Mouse (Mus musculus) monocyte, adult 2 months (primary cell): ENCODE results near the gene Lrrc1.

Experiments
- DNase-seq, 2 experiments: peaks; one replicate each; pipeline ENCODE4 v3.0.0; 2022; ENCODE audit warnings: low spot score in 2 of 2, low read depth in 1 of 2

Lrrc1 gene

GRCm38 (mm10) chr9:77469791-77470607 is 74.7 kb downstream of the Lrrc1 start:
- no peak for DNase-seq

DNA sequence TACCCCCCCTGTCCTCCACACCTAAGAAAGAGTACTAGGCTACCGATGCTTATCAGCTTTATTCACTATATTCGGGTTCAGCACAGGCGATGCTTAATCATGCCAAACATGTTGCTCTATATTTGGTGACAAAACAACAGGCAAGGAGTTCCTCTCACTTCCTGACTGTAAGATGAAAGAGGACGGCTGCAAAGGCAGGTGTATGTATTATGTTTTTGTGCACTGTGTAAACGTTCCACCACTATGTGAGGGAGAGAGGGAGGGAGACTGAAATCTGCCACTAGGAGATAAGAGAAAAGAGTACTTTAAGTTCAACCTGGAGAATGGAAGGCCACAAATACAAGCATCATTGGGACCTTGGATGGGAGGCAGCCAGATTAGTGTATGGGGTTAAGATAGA is 77.7 kb downstream of the Lrrc1 start:
- no peak for DNase-seq

DNA sequence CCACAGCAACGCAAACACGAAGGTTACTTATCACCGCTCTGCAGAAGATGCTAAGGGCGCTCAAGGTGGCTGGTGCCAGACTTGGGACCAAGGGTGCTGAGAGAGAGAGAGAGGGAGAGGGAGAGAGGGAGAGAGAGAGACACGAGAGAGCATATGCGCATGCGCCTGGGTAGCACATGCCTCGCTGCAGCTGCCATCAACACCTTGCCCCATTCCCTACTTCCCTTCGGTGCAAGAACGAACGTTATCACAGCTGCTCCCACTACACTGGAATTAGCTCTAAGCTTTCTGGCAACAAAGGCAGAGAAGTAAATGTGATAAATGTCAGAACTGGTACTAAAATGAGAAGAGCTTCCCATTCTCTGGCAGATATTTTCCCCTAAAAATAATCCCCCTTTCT is 79.3 kb downstream of the Lrrc1 start:
- no peak for DNase-seq

DNA sequence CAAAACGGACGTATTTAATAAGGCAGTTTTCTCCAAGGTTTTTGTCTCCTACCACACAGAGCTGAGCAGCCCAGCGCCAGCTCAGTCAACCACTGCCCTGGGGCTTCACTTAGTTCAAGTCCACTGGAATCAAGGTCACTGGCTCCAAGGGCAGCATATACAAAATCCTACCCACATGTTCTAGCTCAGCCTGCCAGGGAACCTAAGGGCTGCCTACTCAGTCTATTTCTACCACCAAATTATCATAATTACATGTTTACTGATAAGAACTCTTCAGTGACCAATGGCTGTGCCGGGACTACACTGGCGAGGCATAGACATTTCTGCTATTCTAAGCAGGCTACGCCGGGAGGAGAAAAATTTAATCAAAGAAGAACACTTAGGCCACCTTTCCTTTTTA is 80.8 kb downstream of the Lrrc1 start:
- no peak for DNase-seq

DNA sequence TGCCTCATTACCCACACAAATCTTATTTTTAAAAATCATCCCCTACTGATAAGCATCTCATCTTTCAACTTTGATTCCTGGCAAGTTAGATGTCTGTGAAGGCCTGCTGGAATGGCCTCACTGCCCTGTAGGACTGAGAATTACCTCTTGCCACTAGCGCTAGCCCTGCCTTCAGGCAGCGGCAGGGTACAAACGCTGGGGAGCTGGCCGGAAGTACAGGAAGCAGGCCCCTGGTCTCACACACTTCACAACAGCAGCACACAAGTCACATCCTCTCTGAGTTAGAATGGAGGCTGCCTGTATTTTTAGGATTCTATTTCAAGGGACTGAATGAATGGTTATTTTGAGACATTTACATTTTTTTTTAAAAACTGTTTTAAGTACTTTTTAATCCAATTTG is 81.5 kb downstream of the Lrrc1 start:
- no peak for DNase-seq

GRCm38 (mm10) chr9:77461371-77461915 is 83.2 kb downstream of the Lrrc1 start:
- no peak for DNase-seq

DNA sequence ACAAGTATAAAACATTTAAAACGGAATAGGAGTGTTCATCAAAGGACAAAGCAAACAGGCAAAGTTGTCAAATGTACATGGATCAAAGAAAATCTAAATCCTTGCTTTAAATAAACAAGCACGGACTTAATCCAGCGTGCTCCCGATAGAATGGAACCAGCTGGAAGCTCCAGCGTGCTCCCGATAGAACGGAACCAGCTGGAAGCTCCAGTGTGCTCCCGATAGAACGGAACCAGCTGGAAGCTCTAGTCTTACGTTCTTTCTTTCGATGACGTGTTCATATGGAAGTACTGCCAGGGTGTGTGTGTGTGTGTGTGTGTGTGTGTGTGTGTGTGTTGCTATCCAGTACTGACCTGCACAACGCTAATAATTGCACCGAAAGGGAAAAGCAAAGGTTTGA is 84.3 kb downstream of the Lrrc1 start:
- DNase-seq = no peak

GRCm38 (mm10) chr9:77459365-77459764 is 85.3 kb downstream of the Lrrc1 start:
- DNase-seq = no peak

GRCm38 (mm10) chr9:77456169-77456826 is 88.4 kb downstream of the Lrrc1 start:
- DNase-seq = no peak

GRCm38 (mm10) chr9:77455439-77456168 is 89.1 kb downstream of the Lrrc1 start:
- no peak for DNase-seq

DNA sequence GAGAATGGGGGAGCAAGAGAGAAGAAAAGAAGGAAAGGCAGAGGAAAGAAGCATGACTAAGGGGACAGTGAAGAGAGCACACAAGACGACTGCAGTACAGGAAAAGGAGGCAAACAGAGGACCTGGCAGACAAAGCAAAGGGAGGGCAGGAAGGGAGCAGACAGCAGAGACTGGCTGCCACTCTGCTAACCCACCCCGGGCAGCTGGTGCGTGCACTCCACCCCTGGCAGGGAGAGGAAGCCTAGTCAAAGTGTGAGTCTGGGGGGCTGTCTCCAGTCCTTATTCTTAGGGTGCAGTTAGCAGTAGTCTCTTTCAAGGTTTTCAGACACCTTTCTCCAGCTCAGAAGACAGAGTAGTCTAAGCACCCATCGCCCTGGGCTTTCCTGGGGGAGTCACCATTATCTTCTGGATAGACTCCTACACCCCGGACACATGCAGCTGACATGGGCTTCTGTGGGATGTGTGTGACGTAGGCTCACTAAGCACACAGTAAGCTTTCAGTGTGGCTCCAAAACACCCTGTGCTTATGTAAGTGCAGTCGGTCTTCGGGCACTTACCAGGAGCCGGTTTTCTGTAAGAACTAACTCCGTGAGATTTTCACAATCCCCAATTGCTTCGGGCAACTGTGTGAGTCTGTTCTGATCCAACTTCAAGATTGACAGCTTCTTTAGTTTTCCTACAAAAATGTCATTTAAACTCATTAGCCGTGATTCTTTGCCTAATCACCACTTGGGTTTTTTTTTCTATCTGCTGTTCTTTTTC is 92.4 kb downstream of the Lrrc1 start:
- no peak for DNase-seq

DNA sequence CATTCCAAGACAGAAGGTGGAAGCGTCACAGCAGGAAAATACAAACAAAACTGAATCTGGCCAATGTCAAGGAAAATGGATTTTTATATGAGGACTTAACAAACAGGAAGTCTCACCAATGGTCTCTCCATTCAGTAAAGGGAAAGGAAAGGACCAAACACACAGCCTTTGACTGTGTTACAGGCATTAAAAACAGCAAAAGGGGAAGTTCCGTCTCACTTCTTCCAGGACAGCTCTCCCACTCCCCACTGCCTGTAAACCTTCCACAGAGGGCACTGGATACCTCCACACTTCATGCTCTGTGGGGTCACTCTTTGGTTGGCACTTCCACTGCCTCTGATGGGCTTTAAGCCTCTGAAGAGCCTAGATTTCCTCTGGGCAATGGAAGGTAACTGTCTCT is 94.2 kb downstream of the Lrrc1 start:
- DNase-seq = no peak

DNA sequence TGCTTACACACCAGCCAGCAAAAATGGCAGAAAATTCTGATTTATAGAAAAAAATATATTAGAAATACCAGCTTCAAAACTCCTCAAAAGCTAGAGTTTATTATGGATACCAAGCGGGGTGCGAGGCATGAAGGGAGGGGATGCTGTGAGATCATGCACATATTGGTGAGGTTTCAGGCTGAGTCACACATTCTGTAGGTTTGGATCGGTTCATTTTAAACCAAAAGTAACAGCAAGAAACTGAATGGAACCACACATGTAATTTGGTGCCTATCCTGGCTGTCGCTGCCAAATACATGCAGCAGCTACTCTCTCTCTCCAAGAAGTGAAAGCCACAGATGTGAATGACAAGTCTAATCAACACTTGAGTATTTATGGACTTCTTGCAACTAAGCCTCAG is 99.8 kb downstream of the Lrrc1 start:
- DNase-seq = no peak

GRCm38 (mm10) chr9:77439371-77439770 is 105.3 kb downstream of the Lrrc1 start:
- DNase-seq = no peak

- DNase-seq = no peak
These were observed 105.8 kb downstream of the Lrrc1 start for GRCm38 (mm10) chr9:77438836-77439271.

DNA sequence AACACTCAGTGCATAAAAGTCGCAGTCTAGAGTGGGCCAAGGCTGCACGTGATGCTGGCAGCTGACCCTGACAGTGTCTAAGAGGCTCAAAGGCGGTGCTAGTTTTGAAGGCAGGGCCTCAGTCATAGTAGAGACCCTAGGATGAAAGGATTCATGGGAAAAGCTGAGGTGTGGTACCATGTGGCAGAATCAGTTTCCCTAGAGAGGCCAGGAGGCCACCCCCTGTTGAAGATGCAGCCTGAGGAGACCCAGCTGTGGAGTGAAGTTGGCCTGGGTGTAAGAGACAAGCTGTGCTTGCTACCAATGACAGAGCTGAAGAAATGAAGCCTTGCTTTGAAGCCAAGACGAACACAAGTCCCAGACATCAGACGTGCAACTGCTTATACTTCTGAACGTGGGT is 107.5 kb downstream of the Lrrc1 start:
- no peak for DNase-seq

DNA sequence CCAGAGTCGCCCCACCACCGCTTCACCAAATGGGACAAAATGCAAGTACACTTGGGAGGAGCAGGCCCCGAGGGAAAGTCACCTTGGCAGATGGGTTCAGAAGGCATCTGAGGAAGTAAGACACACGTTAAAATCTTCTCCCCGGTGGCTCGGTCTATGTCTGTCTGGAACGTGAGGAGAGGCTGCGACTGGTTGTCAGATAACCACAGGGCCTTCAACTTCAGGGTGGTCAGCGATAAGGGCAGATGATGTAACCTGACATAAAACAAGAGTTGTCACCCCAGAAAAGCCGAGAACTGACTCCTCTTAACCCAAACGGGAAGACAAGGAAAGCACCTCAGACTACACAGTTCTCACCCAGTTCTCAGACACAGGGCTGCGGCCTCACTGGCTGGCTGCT is 109.7 kb downstream of the Lrrc1 start:
- DNase-seq = no peak

- DNase-seq = no peak
These were observed 111.2 kb downstream of the Lrrc1 start for GRCm38 (mm10) chr9:77433476-77433875.

DNA sequence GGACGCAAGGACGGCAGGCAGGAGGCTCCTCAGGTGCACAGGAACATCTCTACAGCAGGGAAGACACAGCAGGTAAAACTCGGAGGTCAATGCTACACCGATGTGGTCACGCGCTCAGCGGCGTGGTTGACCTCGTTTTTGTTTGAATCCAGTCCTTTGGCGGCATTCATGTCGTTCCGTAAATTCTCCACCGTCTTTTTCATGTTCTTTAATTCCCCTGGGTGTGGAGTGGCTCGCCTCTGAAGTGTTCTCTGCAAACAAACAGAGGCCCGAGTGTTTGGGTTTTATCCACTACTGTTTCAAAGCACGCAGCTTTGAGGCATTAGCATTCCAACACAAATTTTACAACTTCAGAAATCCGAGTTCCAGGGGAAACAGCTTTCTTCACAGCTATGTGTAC is 112.6 kb downstream of the Lrrc1 start:
- no peak for DNase-seq

- no peak for DNase-seq
These were observed 114.1 kb downstream of the Lrrc1 start for GRCm38 (mm10) chr9:77430413-77431087.
